Mouse (Mus musculus) kidney, embryonic 14.5 days (tissue): ENCODE results near the gene Purb. TPM values are rescaled to one million over a fixed set of nuclear protein-coding genes. Genes with fewer than 3 reads are reported as not detected.
"Not testable (repeated sequence)": the region's sequence is repeated elsewhere in the genome, so short reads cannot be mapped to it uniquely, and the experiment has no call there.

ENCODE experiments used
- ATAC-seq: fragments of 200-750 bp; cut with Nextera tagmentation; 2 replicates; pipeline ENCODE4 v1.8.0; 2017; ENCODE audit warnings: moderate number of reproducible peaks, mild to moderate bottlenecking, moderate TSS enrichment, moderate library complexity; ENCODE audit not compliant: low FRiP score, low TSS enrichment
- H3K27ac ChIP-seq: fragments of 300-500 bp; sonication (generic); 2 replicates; pipeline ENCODE4 v1.5.1; 2014; ENCODE audit warnings: low read depth, mild to moderate bottlenecking, low read length, moderate library complexity, mixed read lengths
- H3K27me3 ChIP-seq: fragments of 300-500 bp; sonication (generic); 2 replicates; pipeline ENCODE4 v1.6.1; 2014; ENCODE audit warnings: mild to moderate bottlenecking, low read length; ENCODE audit not compliant: control insufficient read depth, insufficient read depth
- H3K36me3 ChIP-seq: fragments of 300-500 bp; sonication (generic); 2 replicates; pipeline ENCODE4 v1.6.1; 2014; ENCODE audit warnings: low read length, mixed read lengths; ENCODE audit not compliant: control insufficient read depth, insufficient read depth
- H3K4me1 ChIP-seq: fragments of 300-500 bp; sonication (generic); 2 replicates; pipeline ENCODE4 v1.6.1; 2014; ENCODE audit warnings: low read length, mixed read lengths; ENCODE audit not compliant: control insufficient read depth, insufficient read depth
- H3K4me2 ChIP-seq: fragments of 300-500 bp; sonication (generic); replicated peaks from 2 replicates; pipeline ENCODE4 v1.6.1; 2014; ENCODE audit warnings: low read depth, mild to moderate bottlenecking, low read length
- H3K4me3 ChIP-seq: fragments of 300-500 bp; sonication (generic); 2 replicates; pipeline ENCODE4 v1.5.1; 2014; ENCODE audit warnings: mild to moderate bottlenecking, low read length
- H3K9ac ChIP-seq: fragments of 300-500 bp; sonication (generic); 2 replicates; pipeline ENCODE4 v1.6.1; 2014; ENCODE audit warnings: low read depth, mild to moderate bottlenecking, low read length, moderate library complexity
- H3K9me3 ChIP-seq: fragments of 300-500 bp; sonication (generic); 2 replicates; pipeline ENCODE4 v1.6.1; 2016; ENCODE audit warnings: low read length; ENCODE audit not compliant: control insufficient read depth
- WGBS: fragments of 180-500 bp; shearing (Covaris S2); extraction: QIAGEN DNeasy Blood & Tissue Kit; methylation state at CpG from one replicate; pipeline ENCODE4 v1.1.7; 2014; 5-methylcytosine and 5-hydroxymethylcytosine counted together
- polyA plus RNA-seq: library from polyadenylated mRNA; unstranded; fragments of >200 nt; fragmentation: Nextera tagmentation; extraction: Ambion mirVana; gene quantifications from 2 replicates; pipeline ENCODE4 v1.2.1, GENCODE M21; 2014

The Purb gene
- polyA plus RNA-seq, 1 experiment from 2014 or later: 28.1 TPM

GRCm38 (mm10) chr11:6443102-6443501, 32.6 kb downstream of the Purb start:
- no peaks in the 10 kb centered on the region for H3K27me3 ChIP-seq
- H3K27ac ChIP-seq: peak overlapping the region; percentile 92; the same call in 1 of the 2 replicates
- peak overlapping the region; percentile 82 for H3K4me3 ChIP-seq
- peaks cover 4% of the 10 kb centered on the region for H3K36me3 ChIP-seq
- no peak for ATAC-seq
- peaks cover 3% of the 10 kb centered on the region; the same call in 1 of the 2 replicates for H3K4me1 ChIP-seq
- 45% methylated on average over 4 of the region's 4 CpGs for WGBS
- H3K4me2 ChIP-seq: peak overlapping the region; percentile 49
- H3K9ac ChIP-seq: peak overlapping the region; percentile 88
- H3K9me3 ChIP-seq: no peaks in the 10 kb centered on the region

- H3K4me3 ChIP-seq: no peak overlapping the region
- H3K4me1 ChIP-seq: peaks cover 3% of the 10 kb centered on the region; the same call in 1 of the 2 replicates
- no peaks in the 10 kb centered on the region for H3K9me3 ChIP-seq
- H3K27me3 ChIP-seq: no peaks in the 10 kb centered on the region
- no peak overlapping the region for H3K27ac ChIP-seq
- WGBS: 97% methylated on average over 4 of the region's 4 CpGs
- H3K9ac ChIP-seq: no peak overlapping the region
- peaks cover 9% of the 10 kb centered on the region for H3K36me3 ChIP-seq
- ATAC-seq: no peak
- H3K4me2 ChIP-seq: no peak overlapping the region
Measured at GRCm38 (mm10) chr11:6442566-6442965, 33.2 kb downstream of the Purb start.

- H3K36me3 ChIP-seq: peaks cover 28% of the 10 kb centered on the region
- H3K9ac ChIP-seq: no peak overlapping the region
- no peak overlapping the region for H3K4me3 ChIP-seq
- H3K27ac ChIP-seq: no peak overlapping the region
- no peak for ATAC-seq
- 95% methylated on average over 4 of the region's 4 CpGs for WGBS
- H3K27me3 ChIP-seq: no peaks in the 10 kb centered on the region
- peaks cover 3% of the 10 kb centered on the region; the same call in 1 of the 2 replicates for H3K4me1 ChIP-seq
- no peaks in the 10 kb centered on the region for H3K9me3 ChIP-seq
- H3K4me2 ChIP-seq: no peak overlapping the region
Measured at GRCm38 (mm10) chr11:6440171-6440570, 35.5 kb downstream of the Purb start.

DNA sequence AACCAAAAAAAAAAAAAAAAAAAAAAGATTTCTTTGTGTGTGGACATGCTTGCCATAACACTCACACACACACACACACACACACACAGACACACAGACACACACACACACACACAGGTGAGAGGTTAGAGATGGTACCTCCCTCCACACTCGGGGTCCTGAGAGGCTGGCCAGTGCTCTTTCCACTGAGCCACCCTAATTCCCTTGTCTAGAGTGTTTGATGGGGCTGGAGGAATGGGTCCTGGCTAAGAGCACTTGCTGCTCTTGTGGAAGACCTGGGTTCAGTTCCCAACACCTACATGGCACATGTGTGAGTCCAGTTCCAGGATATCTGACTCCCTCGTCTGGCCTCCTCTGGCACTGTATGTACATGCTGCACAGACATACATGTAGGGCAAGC, 38.0 kb downstream of the Purb start:
- no peak overlapping the region for H3K4me3 ChIP-seq
- H3K36me3 ChIP-seq: peaks cover 52% of the 10 kb centered on the region
- ATAC-seq: no peak
- WGBS: 97% methylated on average over 2 of the region's 2 CpGs
- no peaks in the 10 kb centered on the region for H3K4me1 ChIP-seq
- no peak overlapping the region for H3K27ac ChIP-seq
- no peaks in the 10 kb centered on the region for H3K27me3 ChIP-seq
- H3K4me2 ChIP-seq: no peak overlapping the region
- H3K9me3 ChIP-seq: no peaks in the 10 kb centered on the region
- no peak overlapping the region for H3K9ac ChIP-seq

DNA sequence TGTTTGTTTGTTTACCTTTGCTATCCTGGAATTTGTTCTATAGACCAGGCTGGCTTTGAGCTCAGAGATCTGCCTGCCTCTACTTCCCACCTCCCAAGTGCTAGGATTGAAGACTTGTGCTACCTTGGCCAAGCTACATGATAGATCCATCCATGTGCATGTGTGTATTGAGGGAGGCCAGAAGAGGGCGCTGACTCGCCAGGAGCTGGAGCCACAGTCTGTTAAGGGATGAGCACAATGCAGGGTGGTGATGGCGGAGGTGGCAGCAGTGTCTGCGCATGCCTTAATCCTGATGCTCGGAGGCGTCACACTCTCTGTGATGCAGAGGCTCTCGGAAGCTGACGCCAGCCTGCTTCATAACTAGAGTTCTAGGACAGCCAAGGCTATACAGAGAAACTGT, 39.3 kb downstream of the Purb start:
- WGBS: 80% methylated on average over 8 of the region's 8 CpGs
- H3K27ac ChIP-seq: no peak overlapping the region
- no peaks in the 10 kb centered on the region for H3K27me3 ChIP-seq
- ATAC-seq: 0 out of 2 replicates have a peak, but pooled peaks have one; percentile 24
- no peak overlapping the region for H3K4me2 ChIP-seq
- H3K36me3 ChIP-seq: peaks cover 65% of the 10 kb centered on the region
- H3K4me1 ChIP-seq: no peaks in the 10 kb centered on the region
- H3K9me3 ChIP-seq: no peaks in the 10 kb centered on the region
- H3K4me3 ChIP-seq: no peak overlapping the region
- no peak overlapping the region for H3K9ac ChIP-seq

GRCm38 (mm10) chr11:6430186-6430585, 45.5 kb downstream of the Purb start:
- H3K36me3 ChIP-seq: peaks cover 88% of the 10 kb centered on the region
- no peak for ATAC-seq
- no peaks in the 10 kb centered on the region for H3K27me3 ChIP-seq
- H3K9me3 ChIP-seq: no peaks in the 10 kb centered on the region
- no peak overlapping the region for H3K27ac ChIP-seq
- H3K4me1 ChIP-seq: no peaks in the 10 kb centered on the region
- no peak overlapping the region for H3K4me3 ChIP-seq
- no peak overlapping the region for H3K4me2 ChIP-seq
- 90% methylated on average over 7 of the region's 7 CpGs for WGBS
- H3K9ac ChIP-seq: no peak overlapping the region

DNA sequence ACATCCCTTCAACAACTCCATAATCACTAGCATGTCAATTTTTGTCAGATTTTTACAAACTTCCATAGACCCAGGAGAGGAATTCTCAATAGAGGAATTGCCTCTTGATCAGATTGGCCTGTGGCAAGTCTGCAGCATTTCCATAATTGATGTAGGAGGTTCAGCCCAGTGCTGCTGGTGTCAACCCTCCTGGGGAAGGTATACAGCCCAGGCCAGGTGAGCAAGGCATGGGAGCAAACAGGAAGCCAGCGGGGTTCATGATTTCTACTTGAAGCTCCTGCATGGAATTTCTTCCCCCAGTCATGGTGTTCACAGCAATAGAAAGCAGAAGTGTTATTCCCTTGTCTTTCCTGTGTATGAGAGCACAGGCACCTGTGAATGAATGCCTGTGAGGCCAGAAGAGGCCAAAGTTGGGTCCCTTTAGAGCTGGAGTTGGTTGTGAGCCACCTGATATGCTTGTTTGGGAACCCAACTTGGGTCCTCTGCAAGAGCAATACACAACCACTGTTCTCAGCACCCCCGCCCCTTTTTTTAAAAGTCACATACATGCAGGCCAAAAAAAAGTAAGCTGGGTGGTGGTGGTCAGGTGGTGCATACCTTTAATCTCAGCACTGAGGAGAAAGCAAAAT, 54.9 kb downstream of the Purb start:
- no peak for ATAC-seq
- Histone ChIP-seq H3K36me3 (peaks cover 66% of the 10 kb centered on the region), H3K27me3 (no peaks in the 10 kb centered on the region), H3K27ac (no peak overlapping the region), H3K9ac (no peak overlapping the region), H3K9me3 (no peaks in the 10 kb centered on the region), H3K4me3 (no peak overlapping the region), H3K4me1 (no peaks in the 10 kb centered on the region), H3K4me2 (no peak overlapping the region)
- 65% methylated on average over 2 of the region's 2 CpGs for WGBS

DNA sequence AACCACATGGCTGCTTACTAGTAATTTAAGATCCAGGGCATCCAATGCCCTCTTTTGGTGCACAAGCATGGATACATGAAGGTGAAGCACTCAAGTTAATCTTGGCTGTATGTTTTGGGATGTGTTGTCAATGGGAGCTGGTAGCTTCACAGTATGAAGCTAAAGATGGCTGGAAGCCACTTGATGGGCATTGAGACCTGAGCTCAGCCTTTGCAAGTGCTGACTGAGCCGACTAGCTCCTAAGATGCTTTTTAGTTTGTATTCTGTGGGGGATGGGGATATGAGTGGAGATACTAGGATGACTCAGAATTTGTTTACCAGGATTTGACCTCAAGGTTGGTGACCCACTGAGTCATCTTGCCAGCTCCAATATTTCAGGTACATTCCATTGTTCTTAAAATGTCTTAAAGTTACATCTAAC, 55.4 kb downstream of the Purb start:
- H3K4me3 ChIP-seq: no peak overlapping the region
- H3K36me3 ChIP-seq: peaks cover 63% of the 10 kb centered on the region
- H3K27ac ChIP-seq: no peak overlapping the region
- ATAC-seq: no peak
- H3K27me3 ChIP-seq: no peaks in the 10 kb centered on the region
- no peaks in the 10 kb centered on the region for H3K9me3 ChIP-seq
- WGBS: 18% methylated on average over 1 of the region's 1 CpGs
- no peak overlapping the region for H3K4me2 ChIP-seq
- H3K9ac ChIP-seq: no peak overlapping the region
- no peaks in the 10 kb centered on the region for H3K4me1 ChIP-seq

- H3K4me1 ChIP-seq, ATAC-seq, H3K4me3 ChIP-seq, H3K9ac ChIP-seq, H3K4me2 ChIP-seq, H3K27ac ChIP-seq, H3K9me3 ChIP-seq, H3K27me3 ChIP-seq: not testable (repeated sequence)
- 66% methylated on average over 3 of the region's 4 CpGs for WGBS
- H3K36me3 ChIP-seq: peaks cover 56% of the 10 kb centered on the region
Measured at GRCm38 (mm10) chr11:6419156-6419555, 56.6 kb downstream of the Purb start.
